Mouse (Mus musculus): Measurements from ENCODE around the gene Nfkbia.

Gene Nfkbia

GRCm38 (mm10) chr12:55489986-55490721, 2.3 kb downstream of the Nfkbia start:
- no peak for DNase-seq

DNA sequence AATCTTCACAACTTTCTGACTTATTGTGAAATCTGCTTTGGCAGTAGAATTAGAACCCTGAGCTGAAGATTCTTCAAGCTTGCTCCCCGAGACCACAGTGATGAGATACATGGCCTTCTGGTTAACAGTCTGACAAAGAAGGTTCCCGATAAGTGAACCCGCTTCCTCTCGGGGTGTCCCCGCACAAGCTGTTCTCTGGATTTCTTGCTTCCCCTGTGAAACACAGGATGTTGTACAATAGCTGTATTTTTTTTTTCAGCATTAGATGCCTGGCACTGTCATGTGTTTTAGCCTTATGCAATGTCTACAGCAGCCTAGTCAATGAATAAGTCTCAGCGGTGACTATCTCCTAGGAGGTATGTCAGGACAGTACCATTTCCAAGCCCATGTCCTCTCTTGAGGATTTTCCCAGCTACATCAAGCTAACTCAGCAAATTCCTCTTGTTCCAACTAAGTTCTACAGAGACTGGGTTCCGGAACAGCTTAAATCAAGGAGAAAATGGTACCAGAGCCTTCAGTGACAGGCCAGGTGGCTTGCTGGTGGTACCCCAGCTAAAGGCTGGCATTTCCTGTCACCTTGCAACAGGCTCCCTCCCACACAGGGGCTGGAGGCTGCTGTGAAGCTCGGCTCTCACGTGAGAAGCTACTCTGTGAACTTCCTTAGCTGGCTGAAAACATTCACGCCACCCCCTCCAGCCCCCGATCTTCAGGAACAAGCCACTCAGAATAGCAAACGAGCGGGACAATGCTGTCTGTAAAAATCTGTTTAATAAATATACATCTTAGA, 3.6 kb downstream of the Nfkbia start:
- no peak for DNase-seq

DNA sequence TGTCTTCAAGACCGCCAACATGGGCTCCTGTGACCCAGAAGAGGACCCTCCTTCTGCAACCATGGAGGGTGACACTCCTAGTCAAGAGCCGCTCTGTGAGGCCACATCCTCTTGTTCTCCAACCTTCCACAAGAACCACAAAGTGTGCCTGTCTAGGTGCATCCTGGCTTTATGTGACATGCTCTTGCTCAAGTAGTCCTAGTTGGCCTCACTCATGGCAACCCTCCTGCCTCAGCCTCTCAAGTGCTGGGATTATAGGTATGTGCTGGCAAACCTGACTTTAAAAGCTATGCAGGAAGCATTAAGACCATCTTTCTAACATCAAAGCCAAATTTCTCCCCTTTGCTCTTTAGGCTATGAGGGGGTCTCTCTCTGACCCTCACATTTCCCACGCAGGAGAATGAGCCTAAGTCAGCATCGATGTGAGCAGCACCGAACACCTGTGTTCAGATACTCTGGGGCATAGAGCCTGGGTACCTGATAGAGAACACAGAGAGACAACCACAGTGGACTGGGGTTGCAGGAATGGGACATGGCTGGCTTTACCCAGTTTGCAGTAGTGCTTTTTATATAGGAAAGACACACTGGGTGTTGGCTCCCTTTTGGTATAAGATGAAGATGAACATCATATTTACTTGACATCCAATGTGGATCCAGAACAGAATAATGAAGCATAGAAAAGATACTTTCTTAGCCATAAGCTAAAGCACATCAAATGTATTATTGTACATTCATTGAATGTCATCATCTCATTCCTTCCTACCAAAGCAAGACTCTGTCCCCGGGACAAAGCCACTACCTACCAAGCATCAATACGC, 4.4 kb downstream of the Nfkbia start:
- DNase-seq: no peak

GRCm38 (mm10) chr12:55486923-55487674, 5.3 kb downstream of the Nfkbia start:
- no peak for DNase-seq

- no peak for DNase-seq
These were observed 7.6 kb downstream of the Nfkbia start for GRCm38 (mm10) chr12:55484800-55485199.

DNA sequence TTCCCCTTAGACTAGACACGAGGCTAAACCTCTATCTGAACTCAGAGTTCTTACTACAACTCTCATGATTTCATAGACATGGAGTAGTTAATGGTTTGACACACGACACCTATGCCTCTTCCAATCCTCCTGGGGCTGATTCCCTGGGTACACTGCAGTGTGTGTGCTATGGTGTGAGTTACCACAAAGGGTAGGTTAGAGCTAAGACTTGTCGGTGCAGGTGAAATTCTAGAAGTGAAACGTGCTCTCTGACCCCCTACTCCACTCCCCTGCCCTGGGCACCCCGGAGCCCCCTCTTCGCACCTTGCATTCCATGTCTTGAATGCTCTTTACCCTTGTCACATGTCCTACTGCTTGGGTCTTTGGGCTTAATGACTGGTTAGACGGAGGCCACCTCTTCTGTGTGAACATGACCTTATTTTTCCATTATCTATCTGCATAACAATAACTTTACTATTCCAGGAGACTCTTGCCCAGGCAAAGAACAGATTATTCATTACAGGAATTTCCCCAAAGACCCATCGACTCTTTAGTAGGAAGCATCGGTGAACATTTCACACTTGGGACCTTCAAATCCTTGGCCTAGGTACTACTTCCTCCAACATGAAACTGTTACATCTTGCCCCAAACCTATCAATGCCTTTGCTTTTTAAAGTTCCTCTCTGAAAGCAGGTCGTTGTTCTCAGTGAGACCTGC, 8.2 kb downstream of the Nfkbia start:
- no peak for DNase-seq

DNA sequence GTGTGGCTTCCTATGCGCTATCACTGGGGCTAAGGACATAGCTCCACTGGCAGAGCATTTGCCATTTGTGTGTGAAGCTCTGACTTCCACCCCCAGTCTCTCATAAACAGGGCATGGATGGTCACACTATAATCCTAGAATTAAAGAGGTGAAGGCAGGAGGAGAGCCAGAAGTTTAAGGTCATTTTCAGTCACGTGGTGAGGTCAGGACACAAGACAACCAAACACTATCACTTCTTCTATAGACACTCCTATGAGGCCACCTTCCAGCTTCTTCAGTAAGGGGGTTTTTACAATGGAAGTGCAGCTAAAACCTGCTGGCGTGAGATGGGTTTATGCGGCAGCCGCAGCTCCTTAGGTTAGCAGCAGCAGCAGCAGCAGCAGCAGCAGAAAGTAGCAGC, 8.9 kb downstream of the Nfkbia start:
- no peak for DNase-seq

- DNase-seq: no peak
These were observed 9.7 kb downstream of the Nfkbia start for GRCm38 (mm10) chr12:55482732-55483131.

GRCm38 (mm10) chr12:55481739-55482138, 10.7 kb downstream of the Nfkbia start:
- DNase-seq: no peak

- no peak for DNase-seq
These were observed 11.8 kb downstream of the Nfkbia start for GRCm38 (mm10) chr12:55480471-55481153.

- DNase-seq: no peak
These were observed 13.5 kb downstream of the Nfkbia start for GRCm38 (mm10) chr12:55478901-55479300.

DNA sequence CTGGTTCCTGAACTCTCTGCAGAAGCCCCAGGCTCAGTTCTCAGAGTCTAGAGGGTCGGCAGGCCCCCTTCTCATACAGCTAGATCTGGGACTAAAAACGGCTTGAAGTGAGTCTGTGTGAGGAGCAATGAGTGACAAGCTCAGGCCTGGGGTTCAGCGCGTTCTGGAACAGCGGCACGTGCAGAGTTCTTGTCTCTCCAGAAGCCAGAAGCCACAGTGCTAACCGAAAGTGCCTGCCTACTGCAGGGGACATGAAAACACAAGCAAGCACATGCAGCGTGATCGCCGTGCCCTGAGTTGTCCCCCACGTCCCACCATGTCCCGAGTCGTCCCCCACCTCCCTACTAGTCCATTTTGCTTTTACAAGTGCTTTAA, 18.3 kb downstream of the Nfkbia start:
- DNase-seq: no peak

DNA sequence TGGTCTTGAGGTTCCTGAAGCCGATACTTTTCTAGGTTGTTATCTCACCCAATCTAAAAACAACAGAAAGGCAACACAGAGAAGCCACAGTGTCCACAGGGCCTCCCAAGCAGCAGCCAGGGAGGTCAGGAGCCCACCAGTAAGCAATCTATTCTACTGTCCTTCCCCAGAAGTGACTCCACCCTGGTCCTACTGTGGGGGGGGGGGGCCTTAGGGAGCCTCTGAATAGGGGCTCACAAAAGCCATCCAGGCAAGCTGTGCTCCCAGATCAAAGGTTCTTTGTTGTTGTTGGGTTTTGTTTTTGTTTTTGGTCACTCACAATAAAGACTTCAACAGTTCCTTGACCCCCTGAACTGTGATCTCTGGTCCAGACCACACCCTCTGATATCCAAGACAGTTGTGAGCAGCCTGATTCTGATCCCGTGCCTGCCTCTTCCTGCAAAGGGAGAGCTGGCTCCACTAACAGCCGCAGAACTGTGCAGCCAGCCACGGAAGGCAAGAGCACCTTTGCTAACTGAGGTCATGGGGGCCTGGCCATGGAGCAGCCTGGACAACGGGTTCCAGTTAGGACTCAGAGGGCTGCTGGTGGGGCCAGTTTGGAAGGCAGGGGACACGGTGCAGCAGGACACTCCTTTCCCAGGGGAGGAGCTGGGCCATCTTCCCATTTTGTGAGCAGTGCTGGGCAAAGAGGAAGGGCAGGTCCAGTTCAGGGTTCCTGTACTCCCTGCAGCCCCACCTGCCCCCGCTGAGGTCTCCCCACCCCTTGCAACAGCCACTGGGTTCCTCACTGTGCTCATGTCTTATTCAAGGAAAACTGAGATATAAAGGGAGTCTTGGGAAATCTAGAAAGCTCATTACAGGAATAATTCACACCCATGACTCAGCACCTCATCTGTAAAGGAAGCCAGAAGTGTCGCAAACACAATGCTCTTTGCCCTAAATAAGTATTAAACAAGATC, 18.9 kb downstream of the Nfkbia start:
- DNase-seq: no peak

- no peak for DNase-seq
These were observed 21.1 kb downstream of the Nfkbia start for GRCm38 (mm10) chr12:55471344-55471743.

DNA sequence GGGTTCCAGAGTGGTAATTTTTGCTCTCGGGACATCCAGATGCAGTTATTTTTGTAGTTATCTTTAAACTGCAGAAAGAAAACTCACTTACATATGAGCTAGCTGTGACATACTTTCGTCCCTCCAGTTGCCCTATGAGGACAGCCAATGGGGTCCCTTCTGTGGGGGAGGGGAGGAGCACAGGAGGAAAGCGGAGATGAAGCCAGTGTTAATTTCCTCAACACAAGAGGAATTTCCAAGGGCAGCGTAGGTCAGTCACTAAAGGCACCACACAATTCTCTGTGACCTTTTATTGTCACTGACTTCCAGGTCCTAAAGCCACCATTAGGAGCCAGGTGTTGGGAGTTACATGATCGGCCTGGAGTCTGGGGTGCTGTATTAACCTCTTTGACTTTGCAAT, 22.0 kb downstream of the Nfkbia start:
- DNase-seq: no peak

DNA sequence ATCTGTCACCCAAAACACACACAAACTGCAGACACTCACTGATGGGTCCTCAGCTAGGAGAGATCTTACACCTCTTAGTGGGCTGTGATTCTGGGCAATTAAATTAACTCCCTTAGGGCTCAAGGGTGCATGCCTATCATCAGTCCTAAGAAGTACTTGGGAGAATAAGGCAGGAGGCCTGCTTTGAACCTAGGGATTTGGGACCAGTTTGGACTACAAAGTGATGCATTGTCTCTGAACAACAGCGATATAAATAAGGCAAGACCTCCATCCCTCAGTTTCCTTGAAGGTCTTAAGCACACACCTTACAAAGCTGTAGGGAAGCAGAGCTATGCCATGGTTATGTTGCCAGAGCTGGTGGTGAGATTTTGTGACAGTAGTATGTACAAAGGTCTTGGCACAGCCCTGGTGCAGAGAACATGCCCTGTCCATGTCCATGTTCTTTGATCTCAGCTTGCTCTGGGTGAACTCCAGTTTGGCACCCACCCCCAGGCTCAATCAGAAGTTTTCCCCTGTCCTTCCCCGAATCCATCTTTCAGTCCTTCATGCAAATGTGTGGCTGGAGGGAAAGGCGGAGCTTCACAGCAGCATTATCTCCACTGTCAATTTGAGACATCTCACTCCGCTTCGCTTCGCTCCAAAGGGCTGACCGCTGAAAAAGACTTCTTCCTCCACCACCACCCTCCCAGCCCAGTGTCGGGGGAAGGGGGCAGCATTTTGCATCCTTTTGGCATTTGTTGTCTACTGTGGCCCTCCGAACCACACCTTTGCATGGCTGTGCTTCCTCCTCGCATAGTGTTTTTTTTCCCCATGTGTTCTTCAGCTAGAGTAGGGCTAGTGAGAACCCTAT, 24.9 kb downstream of the Nfkbia start:
- no peak for DNase-seq

- DNase-seq: no peak
These were observed 25.6 kb downstream of the Nfkbia start for GRCm38 (mm10) chr12:55466816-55467215.

DNA sequence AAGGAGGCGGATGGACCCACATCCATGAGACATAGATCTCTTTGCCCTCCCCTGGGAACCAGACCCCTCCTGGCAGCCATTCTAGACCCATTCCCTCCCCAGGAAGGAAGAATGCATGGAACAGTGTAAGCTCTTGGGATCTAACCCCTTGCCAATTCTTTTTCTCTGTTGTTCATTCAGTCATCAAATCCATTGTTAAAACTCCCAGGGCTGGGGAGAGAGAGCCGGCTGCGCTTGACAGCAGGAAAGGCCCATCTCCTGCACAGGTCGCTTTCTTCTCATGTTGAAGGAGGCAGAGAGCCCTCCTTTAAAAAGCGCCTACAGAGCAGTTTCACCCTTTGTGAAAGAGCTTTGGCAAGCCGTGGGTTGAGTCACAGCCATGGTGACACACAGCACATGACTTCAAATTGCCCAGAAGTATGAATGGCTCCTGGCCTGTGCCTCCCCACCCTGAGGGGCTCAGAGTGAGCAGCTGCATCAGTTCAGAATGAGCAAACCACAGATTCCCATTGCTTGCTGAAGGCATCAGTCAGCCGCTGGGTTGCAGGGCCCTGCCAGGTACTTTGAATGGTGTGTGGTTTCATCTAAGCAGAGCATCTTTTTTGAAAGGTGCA, 26.3 kb downstream of the Nfkbia start:
- peak; percentile 11 for DNase-seq
